Mouse (Mus musculus): ENCODE data around the gene Rpe.
A peak's percentile ranks its signal among the peaks of the same experiment; 100 is the strongest.
"Not testable (repeated sequence)": the region's sequence is repeated elsewhere in the genome, so short reads cannot be mapped to it uniquely, and the experiment has no call there.

Gene Rpe

GRCm38 (mm10) chr1:66700693-66701575 is at the start of gene Rpe:
Gene Rpe (plus strand): TSS chr1:66700831.
- DNase-seq (ENCODE audit: low spot score) = peak; percentile 72

GRCm38 (mm10) chr1:66655119-66655746 is 45.4 kb upstream of the Rpe start:
- no peak for DNase-seq (ENCODE audit: low spot score)

- no peak for DNase-seq (ENCODE audit: low spot score)
These were observed 44.9 kb upstream of the Rpe start for GRCm38 (mm10) chr1:66655747-66656119.

GRCm38 (mm10) chr1:66671475-66671874 is 29.2 kb upstream of the Rpe start:
- DNase-seq (ENCODE audit: low spot score) = no peak

- no peak for DNase-seq (ENCODE audit: low spot score)
These were observed 27.8 kb upstream of the Rpe start for GRCm38 (mm10) chr1:66672812-66673211.

GRCm38 (mm10) chr1:66677928-66678327 is 22.7 kb upstream of the Rpe start:
- no peak for DNase-seq (ENCODE audit: low spot score)

GRCm38 (mm10) chr1:66678662-66679061 is 22.0 kb upstream of the Rpe start:
- DNase-seq (ENCODE audit: low spot score) = no peak

GRCm38 (mm10) chr1:66682974-66683373 is 17.7 kb upstream of the Rpe start:
- no peak for DNase-seq (ENCODE audit: low spot score)

- DNase-seq (ENCODE audit: low spot score) = no peak
These were observed 8.9 kb upstream of the Rpe start for GRCm38 (mm10) chr1:66691772-66692171.

- DNase-seq (ENCODE audit: low spot score) = no peak
These were observed 8.3 kb upstream of the Rpe start for GRCm38 (mm10) chr1:66692308-66692707.

GRCm38 (mm10) chr1:66692780-66693392 is 7.7 kb upstream of the Rpe start:
- DNase-seq (ENCODE audit: low spot score) = no peak

- no peak for DNase-seq (ENCODE audit: low spot score)
These were observed 6.4 kb upstream of the Rpe start for GRCm38 (mm10) chr1:66694266-66694665.

- no peak for DNase-seq (ENCODE audit: low spot score)
These were observed 5.3 kb upstream of the Rpe start for GRCm38 (mm10) chr1:66695296-66695695.

GRCm38 (mm10) chr1:66699630-66700029 is 1.0 kb upstream of the Rpe start:
- DNase-seq (ENCODE audit: low spot score) = not testable (repeated sequence)

- no peak for DNase-seq (ENCODE audit: low spot score)
These were observed 410 bp upstream of the Rpe start for GRCm38 (mm10) chr1:66700149-66700692.

- DNase-seq (ENCODE audit: low spot score) = no peak
These were observed 927 bp downstream of the Rpe start for GRCm38 (mm10) chr1:66701576-66701940.

GRCm38 (mm10) chr1:66702623-66703345 is 2.2 kb downstream of the Rpe start:
- no peak for DNase-seq (ENCODE audit: low spot score)

- no peak for DNase-seq (ENCODE audit: low spot score)
These were observed 3.9 kb downstream of the Rpe start for GRCm38 (mm10) chr1:66704523-66704922.

GRCm38 (mm10) chr1:66712859-66713258 is 12.2 kb downstream of the Rpe start:
- no peak for DNase-seq (ENCODE audit: low spot score)

- DNase-seq (ENCODE audit: low spot score) = no peak
These were observed 29.9 kb downstream of the Rpe start for GRCm38 (mm10) chr1:66730581-66730980.

- DNase-seq (ENCODE audit: low spot score) = no peak
These were observed 68.1 kb downstream of the Rpe start for GRCm38 (mm10) chr1:66768764-66769163.
